Mouse (Mus musculus): ENCODE measurements around the gene Map3k7cl. TPM values are rescaled to one million over a fixed set of nuclear protein-coding genes. Genes with fewer than 3 reads are reported as not detected.

Map3k7cl gene
- polyA plus RNA-seq (2015; fragmentation: Nextera tagmentation; extraction: Ambion mirVana) = 0.10 TPM in 1 of 2 replicates, not detected in the other

DNA sequence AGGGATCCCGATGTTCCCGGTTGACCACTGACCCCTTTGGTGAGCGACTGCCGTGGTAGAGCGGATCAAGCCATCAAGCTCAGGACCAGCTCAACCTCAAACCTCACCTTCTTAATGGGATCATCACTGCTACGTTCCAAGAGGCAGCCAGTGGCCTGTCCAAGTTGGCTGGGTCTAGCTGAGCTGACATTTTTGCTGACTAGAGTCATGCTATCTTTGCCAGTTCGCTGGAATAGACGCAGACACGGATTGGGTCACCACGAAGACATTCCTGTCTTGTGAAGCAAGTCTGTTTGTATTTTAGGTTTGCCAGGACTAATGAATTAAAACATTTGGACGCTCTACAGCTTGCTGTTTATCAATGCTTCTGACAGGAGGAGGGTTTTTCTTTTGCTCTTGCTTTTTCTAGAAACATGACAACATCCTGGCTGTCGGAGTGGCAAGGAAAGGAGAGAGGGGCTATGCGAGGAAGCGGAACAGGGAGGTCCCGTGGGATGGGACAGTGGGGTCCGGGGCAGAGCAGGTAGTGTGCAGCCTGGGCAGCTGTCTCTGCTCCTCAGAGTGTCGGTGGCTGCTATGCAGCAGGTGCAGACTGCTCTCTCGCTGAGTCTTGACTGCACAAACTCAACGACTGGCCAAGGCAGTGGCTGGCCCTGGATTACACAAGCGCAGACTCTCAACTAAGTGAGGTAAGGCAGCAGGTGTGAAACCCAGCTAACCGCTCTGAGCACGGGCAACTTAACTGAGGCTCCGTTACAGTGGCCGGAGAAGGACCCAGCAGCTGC lies at the start of gene Map3k7cl:
Gene Map3k7cl (plus strand): TSS at position 424 of the 785 bp plus-strand sequence.
- no peak within 1 kb of the TSS for H3K27ac ChIP-seq
- no peak within 1 kb of the TSS for H3K4me2 ChIP-seq
- no peaks in the 10 kb centered on the region for H3K9me3 ChIP-seq
- H3K27me3 ChIP-seq = no peaks in the 10 kb centered on the region
- no peak within 1 kb of the TSS for H3K4me3 ChIP-seq
- no peak for ATAC-seq (ENCODE audit: low FRiP score)
- no peak within 1 kb of the TSS for H3K9ac ChIP-seq
- no peaks in the 10 kb centered on the region for H3K4me1 ChIP-seq (replicated peaks)
- no peaks in the 10 kb centered on the region for H3K36me3 ChIP-seq
- WGBS = 81% methylated on average over 24 of the region's 24 CpGs

DNA sequence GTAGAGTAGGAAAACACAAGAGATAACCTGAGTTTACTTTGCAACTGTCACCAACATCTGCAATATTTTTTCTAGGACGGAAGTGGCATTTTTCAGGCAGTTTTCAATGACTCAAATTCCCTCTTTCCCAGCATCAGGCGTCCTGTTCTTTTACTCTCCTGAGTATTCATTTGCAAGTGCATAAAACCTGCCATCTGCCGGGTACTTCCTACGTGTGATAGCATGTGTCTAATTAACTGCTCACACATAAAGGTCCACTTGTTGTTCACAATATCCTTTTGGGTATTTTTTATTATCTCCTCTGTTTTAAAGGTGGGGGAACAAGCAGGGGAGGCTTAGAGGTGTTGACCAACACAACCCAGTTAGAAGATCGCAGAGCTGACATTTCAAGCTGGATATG lies 41.4 kb upstream of the Map3k7cl start:
- Histone ChIP-seq H3K4me3 (no peak overlapping the region), H3K27ac (no peak overlapping the region), H3K9ac (no peak overlapping the region), H3K36me3 (no peaks in the 10 kb centered on the region), H3K4me1 (replicated peaks) (no peaks in the 10 kb centered on the region), H3K9me3 (no peaks in the 10 kb centered on the region), H3K27me3 (no peaks in the 10 kb centered on the region), H3K4me2 (no peak overlapping the region)
- WGBS = 68% methylated on average over 5 of the region's 5 CpGs
- no peak for ATAC-seq (ENCODE audit: low FRiP score)

DNA sequence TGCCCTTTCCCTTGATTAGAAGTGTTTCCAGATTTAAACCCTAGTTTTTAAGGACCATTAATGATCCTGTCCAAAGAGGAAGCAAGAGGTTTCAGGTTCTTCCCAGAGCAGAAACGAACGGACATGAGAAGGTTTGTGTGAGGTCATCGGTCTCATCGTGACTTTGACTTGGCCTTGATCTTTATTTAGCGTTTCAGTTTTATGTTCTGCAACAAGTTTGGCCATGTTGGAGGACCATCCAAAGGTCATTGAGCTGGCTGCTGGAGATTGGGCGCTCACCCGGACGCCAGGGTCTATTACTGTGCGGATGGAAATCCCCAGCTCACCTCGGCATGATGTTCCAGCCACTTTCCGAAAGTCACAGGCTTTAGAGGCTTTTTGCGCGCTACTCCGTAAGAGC lies 40.8 kb upstream of the Map3k7cl start:
- Histone ChIP-seq H3K4me2 (no peak overlapping the region), H3K9ac (no peak overlapping the region), H3K9me3 (no peaks in the 10 kb centered on the region), H3K4me1 (replicated peaks) (no peaks in the 10 kb centered on the region), H3K36me3 (no peaks in the 10 kb centered on the region), H3K27me3 (no peaks in the 10 kb centered on the region), H3K27ac (no peak overlapping the region), H3K4me3 (no peak overlapping the region)
- 98% methylated on average over 14 of the region's 14 CpGs for WGBS
- no peak for ATAC-seq (ENCODE audit: low FRiP score)

DNA sequence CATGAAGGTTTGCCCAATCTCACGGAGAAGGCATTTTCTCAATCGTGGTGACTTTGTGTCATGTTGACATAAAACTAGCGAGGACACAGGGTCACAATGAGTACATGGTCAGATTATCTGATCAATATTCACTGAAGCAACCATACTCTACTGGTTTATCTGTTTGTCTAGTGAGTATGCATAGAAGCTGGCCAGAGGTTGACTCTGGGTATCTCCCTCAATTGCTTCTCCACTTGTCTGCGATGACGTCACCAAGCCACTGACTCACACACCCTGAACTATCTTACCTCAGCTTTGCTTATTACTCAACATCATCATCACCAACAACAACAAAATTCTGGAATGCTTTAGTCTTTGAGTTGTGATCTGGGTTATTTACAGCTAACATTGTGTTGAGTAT lies 28.9 kb upstream of the Map3k7cl start:
- H3K4me1 ChIP-seq (replicated peaks) = peaks cover 4% of the 10 kb centered on the region; the same call in 1 of the 2 replicates
- H3K9ac ChIP-seq = no peak overlapping the region
- H3K4me3 ChIP-seq = no peak overlapping the region
- no peaks in the 10 kb centered on the region for H3K36me3 ChIP-seq
- WGBS = 91% methylated on average over 5 of the region's 5 CpGs
- H3K27me3 ChIP-seq = no peaks in the 10 kb centered on the region
- H3K27ac ChIP-seq = no peak overlapping the region
- H3K4me2 ChIP-seq = no peak overlapping the region
- no peaks in the 10 kb centered on the region for H3K9me3 ChIP-seq
- ATAC-seq (ENCODE audit: low FRiP score) = no peak

DNA sequence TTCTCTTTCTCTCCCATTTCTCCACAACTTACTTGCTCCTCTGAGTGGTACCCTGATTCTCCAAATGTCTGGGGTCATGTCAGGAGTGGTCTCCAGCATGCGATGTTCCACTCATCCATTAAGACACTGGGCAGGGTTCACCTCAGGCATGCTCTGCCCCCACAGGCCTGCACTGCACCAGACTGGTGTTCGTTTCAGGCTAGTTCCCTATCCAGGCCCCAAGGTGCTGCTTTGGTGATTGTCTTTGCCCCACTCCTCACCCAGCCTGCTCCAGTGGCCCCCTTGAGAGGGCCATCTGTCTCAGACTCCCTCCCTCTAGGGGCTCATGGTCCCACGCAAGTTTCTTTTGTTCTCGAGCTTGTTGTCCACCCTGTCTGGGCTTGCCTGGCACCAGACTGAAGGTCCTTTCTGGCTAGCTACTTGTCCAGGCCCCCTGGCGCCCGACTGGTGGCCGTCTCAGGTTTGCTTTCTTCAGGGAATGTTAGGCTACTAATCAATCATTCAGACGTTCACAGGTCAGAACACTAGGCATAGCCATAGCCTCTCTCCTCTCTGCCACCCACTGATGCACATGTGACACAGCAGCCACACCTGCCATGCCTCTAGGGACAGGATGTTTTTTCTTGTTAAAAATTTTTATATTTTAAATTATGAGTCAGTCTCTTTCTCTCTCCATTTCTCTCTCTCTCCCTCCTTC lies 25.4 kb upstream of the Map3k7cl start:
- H3K4me3 ChIP-seq = no peak overlapping the region
- H3K4me1 ChIP-seq (replicated peaks) = peaks cover 5% of the 10 kb centered on the region; the same call in 1 of the 2 replicates
- ATAC-seq (ENCODE audit: low FRiP score) = no peak
- 58% methylated on average over 8 of the region's 8 CpGs for WGBS
- H3K36me3 ChIP-seq = no peaks in the 10 kb centered on the region
- H3K9ac ChIP-seq = no peak overlapping the region
- no peak overlapping the region for H3K4me2 ChIP-seq
- H3K27me3 ChIP-seq = no peaks in the 10 kb centered on the region
- no peaks in the 10 kb centered on the region for H3K9me3 ChIP-seq
- H3K27ac ChIP-seq = no peak overlapping the region

DNA sequence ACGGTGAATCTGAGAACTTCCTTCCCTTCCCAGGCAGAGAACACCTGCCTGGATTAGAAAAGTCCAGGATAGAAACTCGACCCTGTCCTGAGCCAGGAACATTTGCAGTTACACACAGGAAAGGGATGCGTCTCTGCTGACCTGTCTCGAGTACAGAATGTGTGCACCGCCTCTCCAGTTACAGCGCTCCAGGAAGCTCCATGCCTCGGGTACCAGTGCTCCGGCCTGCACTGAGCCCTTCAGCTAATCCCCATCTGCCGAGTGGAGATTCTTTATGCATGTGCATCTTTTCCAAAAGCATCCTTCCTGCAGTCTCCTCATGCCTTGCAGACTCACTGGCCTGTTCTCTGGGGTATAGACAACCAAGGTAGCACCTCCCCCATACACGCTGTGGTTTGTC lies 24.4 kb upstream of the Map3k7cl start:
- WGBS = 77% methylated on average over 10 of the region's 10 CpGs
- Histone ChIP-seq H3K4me2 (no peak overlapping the region), H3K4me3 (no peak overlapping the region), H3K9me3 (no peaks in the 10 kb centered on the region), H3K4me1 (replicated peaks) (peaks cover 5% of the 10 kb centered on the region; the same call in 1 of the 2 replicates), H3K9ac (no peak overlapping the region), H3K27me3 (no peaks in the 10 kb centered on the region), H3K36me3 (no peaks in the 10 kb centered on the region), H3K27ac (no peak overlapping the region)
- no peak for ATAC-seq (ENCODE audit: low FRiP score)

DNA sequence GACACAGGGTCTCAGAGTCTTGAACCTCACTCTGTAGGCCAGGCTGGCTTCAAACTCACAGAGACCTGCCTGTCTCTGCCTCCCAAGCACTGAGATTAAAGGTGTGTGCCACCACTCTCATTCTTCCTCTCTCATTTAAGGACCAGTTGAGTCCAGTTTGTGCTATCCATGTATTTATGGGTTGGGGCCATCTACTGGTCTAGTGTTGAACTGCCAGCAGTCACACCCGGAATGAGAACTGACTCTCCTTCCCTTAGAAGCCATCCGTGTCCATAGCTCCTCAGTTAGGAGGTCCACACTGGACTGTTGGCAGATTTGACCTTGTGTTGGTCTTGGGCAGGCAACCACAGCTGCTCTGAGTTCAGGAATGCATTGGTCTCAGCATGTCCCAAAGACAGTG lies 4.8 kb upstream of the Map3k7cl start:
- no peak for ATAC-seq (ENCODE audit: low FRiP score)
- H3K4me3 ChIP-seq = no peak overlapping the region

DNA sequence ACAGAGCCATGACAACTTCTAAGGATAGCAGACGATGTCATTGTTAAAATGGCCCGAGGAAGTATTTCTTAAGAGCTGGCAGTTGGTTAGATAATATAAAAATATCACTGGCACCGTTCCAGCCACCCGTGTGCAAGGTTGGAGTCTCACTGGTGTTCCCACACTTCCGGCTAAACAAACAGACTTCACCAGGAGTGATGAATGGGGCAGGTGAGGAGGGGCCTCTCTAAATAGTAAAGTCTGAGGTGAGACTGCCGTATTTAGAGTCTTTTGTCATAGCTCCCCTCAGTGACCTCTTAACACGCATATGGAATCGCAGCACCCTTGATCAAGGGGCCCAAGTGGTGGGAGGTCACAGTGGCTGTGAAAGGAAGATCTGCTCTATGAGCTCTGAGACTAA lies 3.2 kb downstream of the Map3k7cl start:
- WGBS = 71% methylated on average over 8 of the region's 8 CpGs
- Histone ChIP-seq H3K9ac (no peak overlapping the region), H3K27me3 (no peaks in the 10 kb centered on the region), H3K9me3 (no peaks in the 10 kb centered on the region), H3K4me3 (no peak overlapping the region), H3K4me1 (replicated peaks) (no peaks in the 10 kb centered on the region), H3K27ac (no peak overlapping the region), H3K4me2 (no peak overlapping the region), H3K36me3 (no peaks in the 10 kb centered on the region)
- no peak for ATAC-seq (ENCODE audit: low FRiP score)

More for the DNA sequence above, 4.8 kb upstream of the Map3k7cl start:
- no peaks in the 10 kb centered on the region for H3K4me1 ChIP-seq (replicated peaks)
- H3K36me3 ChIP-seq = no peaks in the 10 kb centered on the region
- no peak overlapping the region for H3K4me2 ChIP-seq
- H3K9me3 ChIP-seq = no peaks in the 10 kb centered on the region
- no peak overlapping the region for H3K9ac ChIP-seq
- H3K27ac ChIP-seq = no peak overlapping the region
- no peaks in the 10 kb centered on the region for H3K27me3 ChIP-seq
- WGBS = 67% methylated on average over 2 of the region's 2 CpGs

DNA sequence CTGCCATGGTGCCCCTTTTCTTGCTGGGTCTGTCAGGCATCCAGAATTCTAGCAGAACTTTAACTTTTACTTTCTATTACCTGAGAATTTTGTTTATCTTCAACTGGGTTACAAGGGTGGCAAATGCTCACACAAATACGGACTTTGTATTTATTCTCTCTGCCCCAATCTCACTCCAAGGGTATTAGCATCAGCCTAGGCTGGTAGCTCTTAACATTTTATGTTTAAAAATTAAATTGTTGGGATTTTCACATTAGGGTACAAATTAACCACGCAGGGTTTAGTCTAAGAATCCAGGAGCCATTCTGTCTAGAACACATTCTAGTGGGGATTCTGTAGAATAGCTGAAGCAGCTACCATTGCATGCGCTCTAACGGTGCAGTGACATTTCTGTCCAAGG lies 8.4 kb downstream of the Map3k7cl start:
- WGBS = 84% methylated on average over 4 of the region's 4 CpGs
- H3K36me3 ChIP-seq = no peaks in the 10 kb centered on the region
- no peak for ATAC-seq (ENCODE audit: low FRiP score)

DNA sequence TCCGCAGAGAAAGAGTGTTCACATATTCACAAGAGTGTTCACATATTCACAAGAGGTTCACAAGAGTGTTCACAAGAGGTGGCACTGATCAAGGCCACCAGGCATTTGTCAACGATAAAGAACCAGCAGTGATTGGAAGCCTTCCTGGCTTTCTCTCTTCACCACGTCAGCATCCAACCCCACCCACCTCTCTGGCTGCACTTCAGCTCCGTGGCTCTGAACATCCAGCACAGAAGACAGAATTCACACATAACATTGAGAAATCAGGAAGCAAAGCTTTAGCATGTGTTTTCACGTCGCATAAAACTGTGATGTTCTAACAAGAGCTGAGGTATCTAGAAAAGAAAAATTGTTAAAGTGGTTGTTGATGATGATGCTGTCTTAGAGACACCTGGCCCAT lies 10.4 kb downstream of the Map3k7cl start:
- 86% methylated on average over 6 of the region's 6 CpGs for WGBS
- Histone ChIP-seq H3K4me3 (no peak overlapping the region), H3K9ac (no peak overlapping the region), H3K4me1 (replicated peaks) (no peaks in the 10 kb centered on the region), H3K4me2 (no peak overlapping the region), H3K36me3 (no peaks in the 10 kb centered on the region), H3K27ac (no peak overlapping the region), H3K9me3 (no peaks in the 10 kb centered on the region), H3K27me3 (no peaks in the 10 kb centered on the region)
- no peak for ATAC-seq (ENCODE audit: low FRiP score)

More for the DNA sequence above, 8.4 kb downstream of the Map3k7cl start:
- Histone ChIP-seq H3K4me1 (replicated peaks) (no peaks in the 10 kb centered on the region), H3K4me2 (no peak overlapping the region), H3K9ac (no peak overlapping the region), H3K27ac (no peak overlapping the region), H3K4me3 (no peak overlapping the region), H3K27me3 (no peaks in the 10 kb centered on the region), H3K9me3 (no peaks in the 10 kb centered on the region)

DNA sequence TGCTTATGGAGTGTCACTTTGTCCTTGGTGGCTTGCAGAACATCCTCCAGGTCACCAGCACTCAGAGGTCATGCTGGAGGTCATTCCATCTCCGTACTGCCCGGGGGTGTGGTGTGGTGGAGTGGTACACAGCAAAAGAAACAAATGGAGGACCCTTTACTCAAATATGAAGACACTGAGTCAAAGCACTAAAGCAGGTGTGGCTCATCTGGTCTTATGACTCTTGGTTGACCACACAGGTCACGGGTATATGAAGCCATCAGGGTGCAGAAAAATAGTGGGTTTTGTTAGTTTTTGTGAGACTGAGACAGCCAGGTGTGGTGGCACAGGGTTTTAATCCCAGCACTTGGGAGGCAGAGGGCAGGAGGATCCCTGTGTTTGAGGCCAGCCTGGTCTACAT lies 11.4 kb downstream of the Map3k7cl start:
- no peak overlapping the region for H3K4me3 ChIP-seq
- no peaks in the 10 kb centered on the region for H3K4me1 ChIP-seq (replicated peaks)
- H3K36me3 ChIP-seq = no peaks in the 10 kb centered on the region
- H3K27me3 ChIP-seq = no peaks in the 10 kb centered on the region
- H3K27ac ChIP-seq = no peak overlapping the region
- 81% methylated on average over 3 of the region's 3 CpGs for whole genome bisulfite sequencing
- no peak overlapping the region for H3K9ac ChIP-seq
- ATAC-seq (ENCODE audit: low FRiP score) = no peak
- H3K9me3 ChIP-seq = no peaks in the 10 kb centered on the region
- no peak overlapping the region for H3K4me2 ChIP-seq

DNA sequence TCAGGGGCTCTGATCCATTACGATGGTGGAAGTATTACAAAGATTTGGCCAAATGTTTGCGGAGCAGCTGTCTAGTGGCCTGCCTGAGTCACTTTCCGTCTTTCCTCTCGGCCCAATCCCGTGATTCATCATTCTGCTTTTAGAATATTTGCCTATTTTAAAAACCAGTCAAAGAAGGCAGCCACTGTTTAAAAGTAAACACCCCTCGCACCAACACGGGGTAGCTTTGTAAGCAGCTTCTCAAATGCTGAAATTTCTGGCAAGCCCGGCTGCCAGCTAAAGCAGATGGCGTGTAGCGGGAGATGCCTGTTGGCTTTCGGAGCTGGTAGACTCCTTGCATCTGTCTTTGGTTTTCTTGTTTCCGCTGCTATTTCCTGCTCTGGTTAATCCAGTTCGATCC lies 14.4 kb downstream of the Map3k7cl start:
- H3K27ac ChIP-seq = no peak overlapping the region
- no peak overlapping the region for H3K9ac ChIP-seq
- WGBS = 86% methylated on average over 13 of the region's 13 CpGs
- ATAC-seq (ENCODE audit: low FRiP score) = no peak
- no peak overlapping the region for H3K4me3 ChIP-seq
- no peaks in the 10 kb centered on the region for H3K9me3 ChIP-seq
- H3K4me2 ChIP-seq = no peak overlapping the region
- no peaks in the 10 kb centered on the region for H3K4me1 ChIP-seq (replicated peaks)
- H3K36me3 ChIP-seq = no peaks in the 10 kb centered on the region
- H3K27me3 ChIP-seq = no peaks in the 10 kb centered on the region

DNA sequence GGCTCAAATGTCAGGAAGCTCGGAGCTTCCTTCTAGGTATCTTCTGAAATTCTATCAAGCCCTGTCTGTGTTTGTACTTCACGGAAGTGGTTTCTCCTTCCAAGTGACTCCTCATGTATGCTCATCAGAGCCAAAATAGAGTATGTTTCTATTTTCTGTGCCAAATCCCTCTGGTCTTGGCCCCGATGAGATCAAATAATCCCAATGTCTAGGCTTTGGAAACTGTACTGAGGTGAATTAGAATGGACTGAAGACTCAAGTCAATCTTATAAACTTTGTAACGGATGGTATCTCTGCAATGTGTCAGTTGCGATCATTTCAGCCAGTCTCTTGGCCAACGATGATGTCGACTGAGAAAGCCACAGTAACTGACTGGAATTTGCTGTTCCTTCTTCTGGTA lies 15.1 kb downstream of the Map3k7cl start:
- no peak overlapping the region for H3K4me3 ChIP-seq
- H3K4me2 ChIP-seq = no peak overlapping the region
- 94% methylated on average over 7 of the region's 7 CpGs for WGBS
- H3K27ac ChIP-seq = no peak overlapping the region
- no peaks in the 10 kb centered on the region for H3K36me3 ChIP-seq
- H3K9ac ChIP-seq = no peak overlapping the region
- no peaks in the 10 kb centered on the region for H3K9me3 ChIP-seq
- no peaks in the 10 kb centered on the region for H3K27me3 ChIP-seq
- no peaks in the 10 kb centered on the region for H3K4me1 ChIP-seq (replicated peaks)
- no peak for ATAC-seq (ENCODE audit: low FRiP score)

Measured in hindbrain, embryonic 13.5 days (tissue).